Mouse (Mus musculus): ENCODE data around the gene Mrpl16. TPM values are rescaled to one million over a fixed set of nuclear protein-coding genes. Genes with fewer than 3 reads are reported as not detected.

Mrpl16 gene
- polyA plus RNA-seq, 1 experiment from 2014 or later = 53.5 TPM

DNA sequence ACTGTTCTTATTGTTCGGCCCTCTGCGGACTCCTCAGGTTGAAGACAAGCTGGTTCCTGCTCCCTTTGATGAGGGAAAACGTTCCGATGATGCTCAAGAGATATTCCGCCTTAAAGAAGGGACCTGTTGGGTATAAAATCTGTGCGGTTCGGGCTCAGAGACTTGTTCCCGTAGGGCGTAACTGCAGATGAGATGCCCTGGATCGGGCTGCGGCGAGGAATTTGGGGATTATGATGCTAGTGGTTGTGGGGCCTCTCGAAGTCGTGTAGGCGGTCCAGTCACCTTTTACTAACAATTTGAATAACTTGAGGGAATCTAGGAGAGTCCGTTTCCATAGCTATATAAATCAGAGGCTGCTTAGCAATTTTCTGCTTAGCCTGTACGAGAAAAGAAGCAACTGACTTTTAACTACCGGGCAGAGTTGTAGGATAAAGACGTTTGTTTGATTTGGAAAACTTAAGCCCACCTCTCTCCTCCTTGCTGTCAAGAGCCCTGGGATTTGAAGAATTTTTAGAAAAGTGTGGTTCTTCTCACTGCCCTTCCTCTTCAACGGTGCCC is 49.0 kb downstream of the Mrpl16 start, which contains the start of gene Stx3:
Stx3 (minus strand) TSS at position 261 of the 558 bp plus-strand sequence.
- no peak for ATAC-seq (ENCODE audit: insufficient read depth, low FRiP score, low read depth)

GRCm38 (mm10) chr19:11819800-11820199 is 49.6 kb downstream of the Mrpl16 start:
- Histone ChIP-seq H3K36me3 (no peaks in the 10 kb centered on the region), H3K4me3 (replicated peaks) (peak overlapping the region; percentile 82), H3K9ac (no peak overlapping the region), H3K9me3 (no peaks in the 10 kb centered on the region), H3K4me2 (peak overlapping the region; percentile 89), H3K27ac (no peak overlapping the region), H3K27me3 (replicated peaks) (no peaks in the 10 kb centered on the region), H3K4me1 (peaks cover 9% of the 10 kb centered on the region; the same call in 1 of the 2 replicates)
- peak; percentile 58 for ATAC-seq (ENCODE audit: insufficient read depth, low FRiP score, low read depth)
- WGBS = under 1% methylated on average over 15 of the region's 15 CpGs

More for the DNA sequence above, 49.0 kb downstream of the Mrpl16 start, which contains the start of gene Stx3:
- WGBS = under 1% methylated on average over 20 of the region's 20 CpGs
- Histone ChIP-seq H3K9me3 (no peaks in the 10 kb centered on the region), H3K4me2 (peak within 1 kb of the TSS; percentile 89), H3K4me1 (peaks cover 11% of the 10 kb centered on the region; the same call in 1 of the 2 replicates), H3K27ac (peak within 1 kb of the TSS; percentile 79), H3K4me3 (replicated peaks) (peak within 1 kb of the TSS; percentile 82), H3K27me3 (replicated peaks) (no peaks in the 10 kb centered on the region), H3K9ac (peak within 1 kb of the TSS; percentile 68), H3K36me3 (no peaks in the 10 kb centered on the region)

- Histone ChIP-seq H3K27ac (no peak overlapping the region), H3K9ac (no peak overlapping the region), H3K36me3 (no peaks in the 10 kb centered on the region), H3K27me3 (replicated peaks) (no peaks in the 10 kb centered on the region), H3K4me1 (peaks cover 9% of the 10 kb centered on the region; the same call in 1 of the 2 replicates), H3K9me3 (no peaks in the 10 kb centered on the region), H3K4me2 (peak overlapping the region; percentile 89), H3K4me3 (replicated peaks) (peak overlapping the region; percentile 82)
- 30% methylated on average over 6 of the region's 6 CpGs for WGBS
- ATAC-seq (ENCODE audit: insufficient read depth, low FRiP score, low read depth) = no peak
These were observed 50.0 kb downstream of the Mrpl16 start for GRCm38 (mm10) chr19:11820211-11820610.

- Histone ChIP-seq H3K4me2 (no peak overlapping the region), H3K4me3 (replicated peaks) (no peak overlapping the region), H3K27ac (no peak overlapping the region), H3K9me3 (no peaks in the 10 kb centered on the region), H3K36me3 (no peaks in the 10 kb centered on the region), H3K4me1 (peaks cover 4% of the 10 kb centered on the region; the same call in 1 of the 2 replicates), H3K9ac (no peak overlapping the region), H3K27me3 (replicated peaks) (no peaks in the 10 kb centered on the region)
- ATAC-seq (ENCODE audit: insufficient read depth, low FRiP score, low read depth) = no peak
- WGBS = 46% methylated on average over 4 of the region's 4 CpGs
These were observed 53.3 kb downstream of the Mrpl16 start for GRCm38 (mm10) chr19:11823346-11824065.

Other genes starting within 250 kb of the Mrpl16 start
- 2.3 and 3.5 TPM in 2 replicates for gene Ms4a4d, start 233.6 kb upstream of the Mrpl16 start, polyA plus RNA-seq (2015; fragmentation: Nextera tagmentation; extraction: Ambion mirVana)
- 6.8 and 6.9 TPM in 2 replicates for gene Ms4a6d, start 165.5 kb upstream of the Mrpl16 start, polyA plus RNA-seq (2015; fragmentation: Nextera tagmentation; extraction: Ambion mirVana)
- gene Ms4a2, start 146.7 kb upstream of the Mrpl16 start, polyA plus RNA-seq (2015; fragmentation: Nextera tagmentation; extraction: Ambion mirVana) = 0.81 and 0.83 TPM in 2 replicates
- 0.86 and 1.7 TPM in 2 replicates for gene Ms4a3, start 129.5 kb upstream of the Mrpl16 start, polyA plus RNA-seq (2015; fragmentation: Nextera tagmentation; extraction: Ambion mirVana)
- gene Oosp2, start 109.8 kb upstream of the Mrpl16 start, polyA plus RNA-seq (2015; fragmentation: Nextera tagmentation; extraction: Ambion mirVana) = not detected in 2 replicates
- gene Oosp1, start 79.2 kb upstream of the Mrpl16 start, polyA plus RNA-seq (2015; fragmentation: Nextera tagmentation; extraction: Ambion mirVana) = not detected in 2 replicates
- not detected in 2 replicates for gene Oosp3, start 73.3 kb upstream of the Mrpl16 start, polyA plus RNA-seq (2015; fragmentation: Nextera tagmentation; extraction: Ambion mirVana)
- gene Gif, start 22.8 kb upstream of the Mrpl16 start, polyA plus RNA-seq (2015; fragmentation: Nextera tagmentation; extraction: Ambion mirVana) = 1.4 and 4.0 TPM in 2 replicates
- gene Stx3, start 49.0 kb downstream of the Mrpl16 start, polyA plus RNA-seq (2015; fragmentation: Nextera tagmentation; extraction: Ambion mirVana) = 20.6 and 24.9 TPM in 2 replicates
- gene Olfr1417, start 68.8 kb downstream of the Mrpl16 start, polyA plus RNA-seq (2015; fragmentation: Nextera tagmentation; extraction: Ambion mirVana) = 0.14 TPM in 1 of 2 replicates, not detected in the other
- gene Olfr1418, start 90.7 kb downstream of the Mrpl16 start, polyA plus RNA-seq (2015; fragmentation: Nextera tagmentation; extraction: Ambion mirVana) = not detected in 2 replicates
- 0.04 TPM in 1 of 2 replicates, not detected in the other for gene Olfr1419, start 104.7 kb downstream of the Mrpl16 start, polyA plus RNA-seq (2015; fragmentation: Nextera tagmentation; extraction: Ambion mirVana)
- 0.08 and 0.10 TPM in 2 replicates for gene Olfr1420, start 116.2 kb downstream of the Mrpl16 start, polyA plus RNA-seq (2015; fragmentation: Nextera tagmentation; extraction: Ambion mirVana)
- 14.7 and 16.4 TPM in 2 replicates for gene Patl1, start 142.0 kb downstream of the Mrpl16 start, polyA plus RNA-seq (2015; fragmentation: Nextera tagmentation; extraction: Ambion mirVana)
- gene Osbp, start 195.6 kb downstream of the Mrpl16 start, polyA plus RNA-seq (2015; fragmentation: Nextera tagmentation; extraction: Ambion mirVana) = 4.9 and 5.0 TPM in 2 replicates